Comparison of ENCODE assay signal across 19 mouse cellular contexts in the genomic region with DNA sequence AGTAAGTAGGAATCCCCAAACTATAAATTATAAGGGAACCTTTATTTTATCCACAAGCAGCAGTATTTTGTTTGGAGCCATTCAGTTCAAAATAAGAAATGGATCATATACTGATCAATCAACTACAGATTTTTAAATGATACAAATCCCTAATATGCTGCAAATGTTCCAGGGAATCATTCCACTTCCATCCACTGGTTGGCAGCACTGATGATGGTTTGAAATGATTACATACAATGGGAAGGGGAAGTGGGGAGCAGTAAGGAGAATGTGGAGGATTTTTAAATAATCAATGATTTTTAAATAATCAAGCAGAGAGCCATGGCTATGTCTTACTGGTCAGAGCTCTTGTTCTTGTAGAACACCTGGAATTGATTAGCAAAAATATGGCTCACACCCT.
"Had no signal": no experiment of that assay in that cellular context is flagged by ENCODE, and none has a peak within 500 bp of the region (broad histone marks: within the 10 kb centered on the region; RNA-seq: fewer than 3 reads in every experiment).

No protein-coding gene starts in this region.

- H3K9ac ChIP-seq: kidney, embryonic 15.5 days; liver, embryonic 13.5 days; midbrain, embryonic 12.5 days; midbrain, embryonic 15.5 days; neural tube, embryonic 13.5 days had no signal

- H3K4me3 ChIP-seq: kidney, embryonic 15.5 days; liver, embryonic 13.5 days; midbrain, embryonic 12.5 days; midbrain, embryonic 15.5 days; myocyte; neural tube, embryonic 13.5 days had no signal

- ATAC-seq: inflammation-experienced regulatory T-cells, adult 6 months; midbrain, embryonic 15.5 days had no signal

- H3K36me3 ChIP-seq: kidney, embryonic 15.5 days; liver, embryonic 13.5 days; midbrain, embryonic 12.5 days; midbrain, embryonic 15.5 days; neural tube, embryonic 13.5 days had no signal

- H3K27me3 ChIP-seq: kidney, embryonic 15.5 days; liver, embryonic 13.5 days; midbrain, embryonic 12.5 days; midbrain, embryonic 15.5 days; neural tube, embryonic 13.5 days had no signal

- H3K4me1 ChIP-seq: kidney, embryonic 15.5 days; liver, embryonic 13.5 days; midbrain, embryonic 12.5 days; midbrain, embryonic 15.5 days; neural tube, embryonic 13.5 days had no signal

- H3K9me3 ChIP-seq: kidney, embryonic 15.5 days; liver, embryonic 13.5 days; midbrain, embryonic 15.5 days; neural tube, embryonic 13.5 days had no signal

- DNase-seq: kidney, adult 11 months; kidney, adult 8-10 months; kidney, postnatal 25 days; liver, embryonic 13.5 days; lung, adult 2 months; lung, postnatal 14 days; lung, postnatal 4 days; retina, postnatal 1 day; right cerebral cortex, postnatal 25 days; spleen, adult 18-20 months; thymus, adult 2 months; thymus, postnatal 14 days; thymus, postnatal 4 days had no signal

- H3K4me2 ChIP-seq: kidney, embryonic 15.5 days; liver, embryonic 13.5 days; midbrain, embryonic 12.5 days; midbrain, embryonic 15.5 days; neural tube, embryonic 13.5 days had no signal

- H3K27ac ChIP-seq: kidney, embryonic 15.5 days; liver, embryonic 13.5 days; midbrain, embryonic 12.5 days; midbrain, embryonic 15.5 days; neural tube, embryonic 13.5 days had no signal
